Mouse (Mus musculus) forebrain, embryonic 13.5 days (tissue): Measurements from ENCODE around the gene Batf. TPM values are rescaled to one million over a fixed set of nuclear protein-coding genes. Genes with fewer than 3 reads are reported as not detected.

Experiments
- ATAC-seq: fragments of 200-750 bp; cut with Nextera tagmentation; 2 replicates; pipeline ENCODE4 v1.8.0; 2017
- H3K27ac ChIP-seq: fragments of 300-500 bp; sonication (generic); 2 replicates; pipeline ENCODE4 v1.5.1; 2015; ENCODE audit warnings: inconsistent platforms, mild to moderate bottlenecking, moderate library complexity
- H3K27me3 ChIP-seq: fragments of 300-500 bp; sonication (generic); 2 replicates; pipeline ENCODE4 v1.6.1; 2015; ENCODE audit warnings: mild to moderate bottlenecking, inconsistent platforms
- H3K36me3 ChIP-seq: fragments of 300-500 bp; sonication (generic); 2 replicates; pipeline ENCODE4 v1.6.1; 2015; ENCODE audit warnings: mild to moderate bottlenecking, inconsistent platforms; ENCODE audit not compliant: poor library complexity, severe bottlenecking
- H3K4me1 ChIP-seq: fragments of 300-500 bp; sonication (generic); 2 replicates; pipeline ENCODE4 v1.6.1; 2015; ENCODE audit warnings: inconsistent platforms
- H3K4me2 ChIP-seq: fragments of 300-500 bp; sonication (generic); 2 replicates; pipeline ENCODE4 v1.6.1; 2015; ENCODE audit warnings: inconsistent platforms, mild to moderate bottlenecking, moderate library complexity
- H3K4me3 ChIP-seq: fragments of 300-500 bp; sonication (generic); 2 replicates; pipeline ENCODE4 v1.5.1; 2015; ENCODE audit warnings: mild to moderate bottlenecking, inconsistent platforms
- H3K9ac ChIP-seq: fragments of 300-500 bp; sonication (generic); 2 replicates; pipeline ENCODE4 v1.6.1; 2015; ENCODE audit warnings: mild to moderate bottlenecking, inconsistent platforms
- H3K9me3 ChIP-seq: fragments of 300-500 bp; sonication (generic); replicated peaks from 2 replicates; pipeline ENCODE4 v1.6.1; 2016; ENCODE audit warnings: inconsistent platforms
- WGBS: fragments of 180-500 bp; shearing (Covaris S2); methylation state at CpG from one replicate; pipeline ENCODE4 v1.1.7; 2015; 5-methylcytosine and 5-hydroxymethylcytosine counted together
- polyA plus RNA-seq: library from polyadenylated mRNA; unstranded; fragments of >200 nt; fragmentation: Nextera tagmentation; extraction: Ambion mirVana; gene quantifications from 2 replicates; pipeline ENCODE4 v1.2.1, GENCODE M21; 2015

The Batf gene
- polyA plus RNA-seq, 1 experiment from 2014 or later = 0.53 TPM

GRCm38 (mm10) chr12:85706906-85707305 lies 20.4 kb downstream of the Batf start:
- 83% methylated on average over 4 of the region's 4 CpGs for WGBS
- ATAC-seq = no peak
- Histone ChIP-seq H3K27ac (no peak overlapping the region), H3K27me3 (peaks cover 31% of the 10 kb centered on the region), H3K4me2 (no peak overlapping the region), H3K9me3 (no peaks in the 10 kb centered on the region), H3K4me1 (peaks cover 11% of the 10 kb centered on the region), H3K9ac (no peak overlapping the region), H3K4me3 (no peak overlapping the region), H3K36me3 (no peaks in the 10 kb centered on the region)

GRCm38 (mm10) chr12:85707391-85707790 lies 20.9 kb downstream of the Batf start:
- H3K36me3 ChIP-seq = no peaks in the 10 kb centered on the region
- H3K9me3 ChIP-seq = no peaks in the 10 kb centered on the region
- H3K9ac ChIP-seq = no peak overlapping the region
- H3K27me3 ChIP-seq = peaks cover 31% of the 10 kb centered on the region
- H3K4me2 ChIP-seq = no peak overlapping the region
- H3K4me3 ChIP-seq = no peak overlapping the region
- H3K27ac ChIP-seq = no peak overlapping the region
- H3K4me1 ChIP-seq = peaks cover 11% of the 10 kb centered on the region
- WGBS = 96% methylated on average over 11 of the region's 11 CpGs
- no peak for ATAC-seq

GRCm38 (mm10) chr12:85708556-85708955 lies 22.1 kb downstream of the Batf start:
- Histone ChIP-seq H3K36me3 (no peaks in the 10 kb centered on the region), H3K27me3 (peaks cover 31% of the 10 kb centered on the region), H3K9me3 (no peaks in the 10 kb centered on the region), H3K9ac (no peak overlapping the region), H3K27ac (no peak overlapping the region), H3K4me1 (peaks cover 11% of the 10 kb centered on the region), H3K4me2 (no peak overlapping the region), H3K4me3 (no peak overlapping the region)
- no peak for ATAC-seq
- WGBS = 87% methylated on average over 12 of the region's 12 CpGs

GRCm38 (mm10) chr12:85710695-85711094 lies 24.2 kb downstream of the Batf start:
- no peak overlapping the region for H3K4me2 ChIP-seq
- WGBS = 87% methylated on average over 7 of the region's 7 CpGs
- no peaks in the 10 kb centered on the region for H3K36me3 ChIP-seq
- H3K4me1 ChIP-seq = peaks cover 4% of the 10 kb centered on the region
- H3K27ac ChIP-seq = no peak overlapping the region
- no peaks in the 10 kb centered on the region for H3K9me3 ChIP-seq
- no peak overlapping the region for H3K9ac ChIP-seq
- peaks cover 18% of the 10 kb centered on the region; the same call in 1 of the 2 replicates for H3K27me3 ChIP-seq
- H3K4me3 ChIP-seq = no peak overlapping the region
- no peak for ATAC-seq

DNA sequence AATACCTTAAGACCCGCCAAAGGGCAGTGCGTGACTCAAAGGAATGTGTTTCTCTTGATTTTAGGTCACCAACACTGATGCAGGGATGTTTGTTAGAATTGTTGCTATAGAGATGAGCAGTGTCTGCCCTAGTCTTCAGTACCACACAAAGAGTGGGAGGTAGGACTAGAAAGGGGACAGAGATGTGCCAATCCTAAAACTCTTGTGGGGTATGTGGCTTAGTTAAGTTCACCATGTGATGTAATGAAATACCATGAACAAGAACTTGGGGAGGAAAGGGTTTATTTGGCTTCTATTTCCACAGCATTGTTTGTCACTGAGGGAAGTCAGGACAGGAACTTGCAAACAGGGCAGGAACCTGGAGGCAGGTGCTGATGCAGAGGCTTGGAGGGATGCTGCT lies 26.1 kb downstream of the Batf start:
- no peaks in the 10 kb centered on the region for H3K36me3 ChIP-seq
- no peak overlapping the region for H3K27ac ChIP-seq
- no peak overlapping the region for H3K4me3 ChIP-seq
- H3K9ac ChIP-seq = no peak overlapping the region
- H3K9me3 ChIP-seq = no peaks in the 10 kb centered on the region
- no peak for ATAC-seq
- peaks cover 2% of the 10 kb centered on the region; the same call in 1 of the 2 replicates for H3K27me3 ChIP-seq
- WGBS = 92% methylated on average over 2 of the region's 2 CpGs
- H3K4me1 ChIP-seq = no peaks in the 10 kb centered on the region
- no peak overlapping the region for H3K4me2 ChIP-seq

DNA sequence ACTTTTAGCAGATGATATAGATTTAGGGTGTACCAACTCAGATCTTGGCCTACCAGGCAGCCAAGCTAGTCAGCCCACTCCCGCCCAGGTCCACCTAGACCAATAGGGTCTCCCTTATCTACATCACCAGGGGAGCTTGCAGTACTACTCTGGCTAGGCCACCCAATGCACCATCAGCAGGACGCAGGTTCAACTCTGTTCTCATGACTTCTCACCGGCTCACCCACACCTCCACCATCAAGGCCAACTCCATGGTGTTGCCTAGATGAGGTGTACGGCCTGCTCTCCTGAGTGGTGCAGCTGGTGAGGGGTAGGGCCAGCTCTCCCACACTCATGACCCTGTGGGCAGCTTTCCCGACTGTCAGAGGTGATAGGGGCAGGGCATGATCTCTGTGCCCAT lies 27.7 kb downstream of the Batf start:
- no peak overlapping the region for H3K9ac ChIP-seq
- H3K4me1 ChIP-seq = no peaks in the 10 kb centered on the region
- H3K27ac ChIP-seq = no peak overlapping the region
- H3K36me3 ChIP-seq = no peaks in the 10 kb centered on the region
- ATAC-seq = no peak
- H3K4me2 ChIP-seq = no peak overlapping the region
- no peaks in the 10 kb centered on the region for H3K9me3 ChIP-seq
- no peaks in the 10 kb centered on the region for H3K27me3 ChIP-seq
- WGBS = 94% methylated on average over 5 of the region's 5 CpGs
- H3K4me3 ChIP-seq = no peak overlapping the region

DNA sequence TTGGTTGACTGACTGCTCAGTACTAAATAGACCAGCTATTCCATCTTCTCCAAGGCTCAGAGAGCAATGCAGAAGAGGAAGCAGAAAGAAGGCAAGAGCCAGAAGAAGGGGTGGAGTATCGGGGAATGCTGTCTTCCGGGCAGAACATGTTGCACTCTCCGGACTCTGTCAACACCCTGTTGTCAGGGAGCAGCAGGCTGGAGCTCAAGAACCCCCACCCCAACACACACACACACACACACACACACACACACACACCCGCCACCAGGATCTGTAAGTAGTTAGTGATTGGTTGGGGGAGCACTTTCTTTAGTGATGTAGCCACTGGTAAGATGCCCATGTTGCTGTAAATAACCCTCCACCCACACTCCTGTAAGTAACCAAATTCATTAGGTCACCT lies 38.8 kb downstream of the Batf start:
- WGBS = 85% methylated on average over 4 of the region's 4 CpGs

GRCm38 (mm10) chr12:85726729-85727397 lies 40.4 kb downstream of the Batf start:
- H3K4me3 ChIP-seq = no peak overlapping the region
- no peak overlapping the region for H3K4me2 ChIP-seq
- no peak overlapping the region for H3K27ac ChIP-seq
- 59% methylated on average over 6 of the region's 6 CpGs for WGBS
- no peaks in the 10 kb centered on the region for H3K4me1 ChIP-seq
- no peak overlapping the region for H3K9ac ChIP-seq
- H3K27me3 ChIP-seq = no peaks in the 10 kb centered on the region
- H3K9me3 ChIP-seq = no peaks in the 10 kb centered on the region
- H3K36me3 ChIP-seq = no peaks in the 10 kb centered on the region
- ATAC-seq = no peak

More for the DNA sequence above, 38.8 kb downstream of the Batf start:
- Histone ChIP-seq H3K9me3 (no peaks in the 10 kb centered on the region), H3K27me3 (0 out of 2 replicates have a peak, but pooled peaks cover 3% of the 10 kb centered on the region), H3K4me3 (no peak overlapping the region), H3K4me1 (no peaks in the 10 kb centered on the region), H3K36me3 (no peaks in the 10 kb centered on the region), H3K27ac (no peak overlapping the region), H3K4me2 (no peak overlapping the region), H3K9ac (no peak overlapping the region)
- ATAC-seq = no peak

DNA sequence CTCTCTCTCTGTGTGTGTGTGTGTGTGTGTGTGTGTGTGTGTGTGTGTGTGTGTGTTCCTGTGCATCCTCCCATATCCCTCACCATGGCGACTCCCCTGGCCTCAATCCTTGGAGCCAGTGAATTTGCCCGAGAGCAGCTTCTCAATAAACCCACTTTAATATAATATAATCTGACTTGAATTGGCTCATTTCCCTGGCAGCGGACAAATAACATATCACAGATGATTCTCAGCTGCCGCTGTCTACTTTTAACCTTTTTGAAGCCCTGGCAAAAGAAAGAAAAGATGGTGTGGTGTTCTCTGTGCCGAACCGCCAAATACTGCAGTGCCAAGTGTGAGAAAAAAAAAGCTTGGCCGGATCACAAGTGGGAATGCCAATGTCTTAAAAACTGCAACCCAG lies 41.7 kb downstream of the Batf start:
- no peaks in the 10 kb centered on the region for H3K4me1 ChIP-seq
- ATAC-seq = no peak
- H3K36me3 ChIP-seq = no peaks in the 10 kb centered on the region
- no peak overlapping the region for H3K9ac ChIP-seq
- no peaks in the 10 kb centered on the region for H3K27me3 ChIP-seq
- no peak overlapping the region for H3K4me3 ChIP-seq
- no peak overlapping the region for H3K27ac ChIP-seq
- 80% methylated on average over 7 of the region's 7 CpGs for WGBS
- no peaks in the 10 kb centered on the region for H3K9me3 ChIP-seq
- no peak overlapping the region for H3K4me2 ChIP-seq

- H3K9me3 ChIP-seq = no peaks in the 10 kb centered on the region
- H3K4me3 ChIP-seq = no peak overlapping the region
- no peaks in the 10 kb centered on the region for H3K4me1 ChIP-seq
- H3K27me3 ChIP-seq = no peaks in the 10 kb centered on the region
- H3K9ac ChIP-seq = no peak overlapping the region
- no peak overlapping the region for H3K27ac ChIP-seq
- 36% methylated on average over 17 of the region's 17 CpGs for WGBS
- no peaks in the 10 kb centered on the region for H3K36me3 ChIP-seq
- no peak overlapping the region for H3K4me2 ChIP-seq
- ATAC-seq = no peak; the same call in 1 of the 2 replicates
These were observed 42.8 kb downstream of the Batf start for GRCm38 (mm10) chr12:85729022-85729944.

- Histone ChIP-seq H3K9ac (no peak overlapping the region), H3K27me3 (no peaks in the 10 kb centered on the region), H3K4me2 (no peak overlapping the region), H3K36me3 (no peaks in the 10 kb centered on the region), H3K27ac (no peak overlapping the region), H3K4me1 (no peaks in the 10 kb centered on the region), H3K4me3 (no peak overlapping the region), H3K9me3 (no peaks in the 10 kb centered on the region)
- WGBS = 66% methylated on average over 6 of the region's 6 CpGs
- no peak for ATAC-seq
These were observed 43.4 kb downstream of the Batf start for GRCm38 (mm10) chr12:85729945-85730290.

DNA sequence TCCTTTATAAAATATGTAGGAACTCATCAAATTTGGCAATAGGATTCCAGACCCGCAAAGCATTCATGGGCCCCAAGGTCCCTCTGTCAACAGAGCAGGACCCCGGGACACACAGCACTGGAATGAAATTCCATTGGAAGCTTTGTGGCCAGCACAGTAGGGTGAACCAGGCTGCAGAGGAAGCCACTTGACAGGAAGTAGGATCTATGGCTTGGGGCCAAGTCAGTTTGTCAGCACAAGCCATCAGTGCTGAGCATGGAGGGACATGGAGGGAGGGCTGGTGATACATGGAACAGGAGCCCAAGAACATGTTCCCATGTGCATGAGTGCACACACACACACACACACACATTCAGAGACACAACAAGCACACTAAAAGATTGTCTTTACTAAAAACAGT lies 49.7 kb downstream of the Batf start:
- Histone ChIP-seq H3K4me1 (no peaks in the 10 kb centered on the region), H3K9ac (no peak overlapping the region), H3K36me3 (no peaks in the 10 kb centered on the region), H3K4me2 (no peak overlapping the region), H3K27ac (no peak overlapping the region), H3K4me3 (no peak overlapping the region), H3K9me3 (no peaks in the 10 kb centered on the region), H3K27me3 (no peaks in the 10 kb centered on the region)
- no peak for ATAC-seq
- 89% methylated on average over 2 of the region's 2 CpGs for WGBS
